Comparison of ENCODE assay signal across 14 mouse cellular contexts in genomic region chr1:158124902-158125301, GRCm38 (mm10).
A peak's percentile ranks its signal among the peaks of the same experiment; 100 is the strongest.
DNase-seq lines count a peak whose midpoint lies in the region; ATAC-seq and TF ChIP-seq lines count a peak whose summit lies in the region.
"Had no signal": no experiment of that assay in that cellular context is flagged by ENCODE, and none has a peak within 500 bp of the region (broad histone marks: within the 10 kb centered on the region; RNA-seq: fewer than 3 reads in every experiment).

No protein-coding gene starts in this region.

- H3K36me3 ChIP-seq in hindbrain, postnatal 0 days (ENCODE audit: insufficient read depth, low read length), result no peaks in the 10 kb centered on the region
- no peaks in the 10 kb centered on the region for H3K36me3 ChIP-seq in hindbrain, embryonic 16.5 days (ENCODE audit: control insufficient read depth, insufficient read depth, low read length)
- H3K36me3 ChIP-seq: forebrain, embryonic 15.5 days; heart, embryonic 15.5 days; neural tube, embryonic 13.5 days had no signal

- 77% methylated on average over 3 of the region's 3 CpGs for WGBS in hindbrain, postnatal 0 days
- WGBS in hindbrain, embryonic 16.5 days, result 75% methylated on average over 3 of the region's 3 CpGs

- H3K9ac ChIP-seq in hindbrain, postnatal 0 days (replicated peaks; ENCODE audit: low read length), result no peak overlapping the region
- H3K9ac ChIP-seq in hindbrain, embryonic 16.5 days (ENCODE audit: low read depth, low read length), result no peak overlapping the region
- H3K9ac ChIP-seq: forebrain, embryonic 15.5 days; heart, embryonic 15.5 days; neural tube, embryonic 13.5 days had no signal

- H3K27ac ChIP-seq in hindbrain, postnatal 0 days, result no peak overlapping the region
- H3K27ac ChIP-seq in hindbrain, embryonic 16.5 days (ENCODE audit: low read depth, low read length), result no peak overlapping the region
- H3K27ac ChIP-seq: forebrain, embryonic 15.5 days; heart, embryonic 15.5 days; neural tube, embryonic 13.5 days had no signal

- TF ChIP-seq CTCF in hindbrain, postnatal 0 days (IDR thresholded peaks at IDR 0.05; ENCODE audit: low read depth), result no peak

- no peaks in the 10 kb centered on the region for H3K4me1 ChIP-seq in hindbrain, postnatal 0 days (ENCODE audit: insufficient read depth, low read length)
- H3K4me1 ChIP-seq in hindbrain, embryonic 16.5 days (ENCODE audit: control insufficient read depth, insufficient read depth, low read depth, low read length), result no peaks in the 10 kb centered on the region
- H3K4me1 ChIP-seq: forebrain, embryonic 15.5 days; heart, embryonic 15.5 days; neural tube, embryonic 13.5 days had no signal

- H3K9me3 ChIP-seq in hindbrain, postnatal 0 days (ENCODE audit: low read length), result no peaks in the 10 kb centered on the region
- H3K9me3 ChIP-seq in hindbrain, embryonic 16.5 days (ENCODE audit: control insufficient read depth, low read length), result no peaks in the 10 kb centered on the region
- H3K9me3 ChIP-seq: forebrain, embryonic 15.5 days; heart, embryonic 15.5 days; neural tube, embryonic 13.5 days had no signal

- H3K27me3 ChIP-seq in hindbrain, postnatal 0 days (ENCODE audit: insufficient read depth, low read length), result no peaks in the 10 kb centered on the region
- no peaks in the 10 kb centered on the region for H3K27me3 ChIP-seq in hindbrain, embryonic 16.5 days (replicated peaks; ENCODE audit: control insufficient read depth, insufficient read depth, low read length)
- H3K27me3 ChIP-seq: forebrain, embryonic 15.5 days; heart, embryonic 15.5 days; neural tube, embryonic 13.5 days had no signal

- DNase-seq in hindbrain, postnatal 0 days (ENCODE audit: low spot score), result peak; percentile 13
- peak; percentile 78 to 80 for DNase-seq in frontal cortex, adult 2 months (ENCODE audit: extremely low spot score in 1 of 2, low spot score in 1 of 2)
- peak; percentile 71 for DNase-seq in left cerebral cortex, adult 9 months (ENCODE audit: low spot score in 2 of 2)
- peak; percentile 18 for DNase-seq in right cerebral cortex, postnatal 25 days
- DNase-seq in c-Kit-positive CD71-positive TER-119-positive erythroid progenitor cells, embryonic 14.5 days (ENCODE audit: low spot score), result no peak
- no peak for DNase-seq in lung, postnatal 10 days
- DNase-seq: cerebellum, adult 9-10 months; kidney, adult 11 months; kidney, postnatal 25 days; lung, adult 2 months had no signal

- no peak overlapping the region for H3K4me2 ChIP-seq in hindbrain, postnatal 0 days (ENCODE audit: low read depth, low read length)
- H3K4me2 ChIP-seq in hindbrain, embryonic 16.5 days (ENCODE audit: low read length), result no peak overlapping the region
- H3K4me2 ChIP-seq: forebrain, embryonic 15.5 days; heart, embryonic 15.5 days; neural tube, embryonic 13.5 days had no signal

- no peak overlapping the region for H3K4me3 ChIP-seq in hindbrain, postnatal 0 days (ENCODE audit: low read length)
- H3K4me3 ChIP-seq in hindbrain, embryonic 16.5 days (ENCODE audit: low read length), result no peak overlapping the region
- H3K4me3 ChIP-seq: forebrain, embryonic 15.5 days; heart, embryonic 15.5 days; neural tube, embryonic 13.5 days had no signal

- ATAC-seq in hindbrain, postnatal 0 days, result no peak
- ATAC-seq in hindbrain, embryonic 16.5 days, result no peak
- ATAC-seq: forebrain, embryonic 15.5 days had no signal

Comparison
In these comparisons a context has a peak if more than half of its experiments do, and no peak if none do; other contexts are left out.
1. DNase-seq: peak in hindbrain, postnatal 0 days (single experiment), frontal cortex, adult 2 months (2 of 2), left cerebral cortex, adult 9 months (2 of 2) and right cerebral cortex, postnatal 25 days (single experiment); none in c-Kit-positive CD71-positive TER-119-positive erythroid progenitor cells, embryonic 14.5 days (single experiment) and lung, postnatal 10 days (single experiment).